Mouse (Mus musculus): ENCODE results near the gene Stxbp1.

DNA sequence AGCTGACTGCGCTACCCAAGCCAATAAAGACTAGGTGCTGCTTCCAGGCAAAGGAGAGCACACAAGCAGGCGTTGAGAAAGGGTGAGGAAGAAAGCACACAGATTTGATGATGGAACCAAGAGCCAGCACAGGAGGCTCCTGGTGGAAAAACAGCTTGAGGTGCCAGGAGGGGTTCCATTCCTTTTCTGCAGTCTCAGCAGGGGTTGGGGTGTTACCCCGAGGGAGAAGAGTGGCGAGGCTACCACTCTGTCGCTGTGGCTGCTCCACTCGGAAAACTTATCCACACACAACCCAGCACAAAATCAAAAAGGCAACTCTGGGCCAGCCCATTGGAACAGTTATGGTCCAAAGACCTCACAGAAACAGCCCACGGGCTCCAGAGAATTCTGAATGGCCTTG lies 29.5 kb downstream of the Stxbp1 start:
- no peak for TF ChIP-seq CTCF (IDR thresholded peaks at IDR 0.05; ENCODE audit: extremely low read depth, insufficient read depth, low read length)
- no peak for TF ChIP-seq POLR2A (IDR thresholded peaks at IDR 0.05; ENCODE audit: extremely low read depth, insufficient read depth, low read length)
